Mouse (Mus musculus) CH12F3 (cell line): ENCODE measurements around the gene Zbtb25.

Experiments used
- in situ Hi-C: fragments of 300-500 bp; cut with MboI; formaldehyde crosslinking; loops from 2 replicates; pipeline ENCODE4 v1.14.3; 2020; ENCODE audit warnings: low sequenced_read_pairs

Gene Zbtb25

DNA sequence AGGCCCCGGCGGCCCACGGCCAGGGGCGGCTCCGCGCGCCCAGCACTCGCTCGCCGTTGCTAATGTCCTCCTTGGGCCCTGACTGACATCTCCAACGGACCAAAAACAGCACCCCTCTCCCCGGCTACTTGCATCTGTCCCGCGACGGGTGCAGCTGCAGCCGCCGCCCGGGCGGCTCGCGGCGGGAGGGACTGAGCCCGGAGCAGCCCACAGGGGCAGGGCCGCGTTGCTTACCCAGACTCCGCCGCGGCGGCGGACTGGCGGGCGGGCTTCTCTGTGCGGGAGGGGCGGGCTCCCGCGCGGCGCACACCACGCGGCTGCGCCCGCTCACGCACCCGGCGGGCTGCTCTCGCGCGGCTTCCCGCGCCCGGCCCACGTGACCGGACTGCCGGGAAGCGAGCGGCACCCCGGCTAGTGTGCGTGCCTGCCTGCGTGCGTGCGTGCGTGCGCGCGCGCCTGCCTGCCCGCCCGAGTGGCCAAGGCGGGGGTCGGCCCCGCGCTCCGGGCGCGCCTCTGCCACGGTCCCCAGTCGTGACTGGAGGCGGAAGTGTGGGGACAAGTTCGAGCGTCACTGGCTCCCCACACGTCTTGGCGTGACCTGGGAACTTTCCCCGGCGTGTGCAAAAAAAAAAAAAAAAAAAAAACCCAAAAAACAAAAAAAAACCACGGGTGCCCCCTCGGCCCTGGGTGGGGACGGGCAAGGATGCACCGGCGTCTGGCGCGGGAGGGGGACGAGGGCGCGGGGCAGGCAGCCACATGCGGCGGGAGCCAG, at the start of gene Zbtb25:
Gene Zbtb25 (minus strand): TSS at position 397 of the 772 bp plus-strand sequence.
- in situ Hi-C loops: no loop called here

DNA sequence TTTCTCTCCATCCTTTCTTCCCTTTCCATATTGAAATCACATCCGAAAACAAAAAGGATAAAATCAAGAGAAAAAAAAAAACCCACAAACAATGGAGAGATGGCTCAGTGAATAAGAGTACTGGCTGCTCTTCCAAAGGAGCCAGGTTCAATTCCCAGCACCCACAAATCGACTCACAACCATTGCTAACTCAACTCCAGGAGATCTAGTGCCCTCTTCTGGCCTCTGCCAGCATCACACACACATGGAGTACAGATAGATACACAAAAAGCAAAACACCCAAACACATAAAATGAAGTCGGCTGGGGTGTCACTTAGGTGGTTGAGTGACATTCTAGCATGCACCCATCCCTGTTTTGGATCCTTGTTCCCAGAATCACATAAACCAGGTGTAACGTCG, 48.9 kb upstream of the Zbtb25 start:
- in situ Hi-C loops: no loop called here

DNA sequence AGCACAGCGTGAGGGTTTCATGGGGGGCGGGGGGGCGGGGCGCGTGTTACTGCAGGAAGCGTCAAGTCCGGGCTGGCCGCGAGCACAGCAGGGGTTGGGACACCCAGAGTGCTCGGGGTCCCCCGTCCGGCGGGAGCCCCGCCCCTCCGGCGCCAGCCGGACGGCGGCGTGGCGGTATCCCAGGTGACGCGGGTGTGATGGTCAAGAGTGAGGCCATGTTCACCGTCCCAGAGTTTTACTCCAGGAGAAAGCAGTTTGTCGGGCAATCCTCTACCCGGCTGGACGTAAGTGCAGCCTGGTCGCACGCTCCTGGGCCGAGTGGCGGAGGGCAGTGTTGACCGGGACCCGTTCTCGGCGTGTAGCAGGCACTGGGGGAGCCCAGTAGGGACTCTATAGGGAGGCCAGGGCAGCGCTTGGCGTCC, 48.0 kb upstream of the Zbtb25 start, which contains the start of gene Ppp1r36:
Gene Ppp1r36 (plus strand): TSS at position 106 of the 422 bp plus-strand sequence.
- in situ Hi-C loops: no loop called here

DNA sequence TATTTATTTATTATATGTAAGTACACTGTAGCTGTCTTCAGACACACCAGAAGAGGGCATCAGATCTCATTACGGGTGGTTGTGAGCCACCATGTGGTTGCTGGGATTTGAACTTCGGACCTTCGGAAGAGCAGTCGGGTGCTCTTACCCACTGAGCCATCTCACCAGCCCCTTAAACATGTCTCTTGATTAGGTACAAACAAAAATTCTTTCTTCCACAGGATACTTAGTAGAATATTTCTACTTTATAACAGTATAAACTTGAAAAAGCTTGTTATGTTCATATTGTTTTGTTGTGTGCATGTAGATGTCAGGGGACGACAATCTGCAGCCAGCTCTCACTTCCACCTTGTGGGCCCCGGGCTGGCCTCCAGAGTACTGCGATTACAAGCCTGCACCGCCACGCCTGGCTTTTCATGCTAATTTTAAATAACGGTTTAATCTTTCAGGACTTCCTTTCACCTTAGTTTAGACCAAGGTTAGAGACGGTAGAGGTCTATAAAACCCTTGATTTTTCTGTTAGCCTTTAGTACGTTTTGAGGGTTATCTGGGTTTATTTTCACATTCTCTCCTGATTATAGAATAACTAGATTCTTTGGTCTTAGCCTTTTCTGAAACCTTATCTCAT, 46.1 kb upstream of the Zbtb25 start:
- in situ Hi-C loops: no loop called here

DNA sequence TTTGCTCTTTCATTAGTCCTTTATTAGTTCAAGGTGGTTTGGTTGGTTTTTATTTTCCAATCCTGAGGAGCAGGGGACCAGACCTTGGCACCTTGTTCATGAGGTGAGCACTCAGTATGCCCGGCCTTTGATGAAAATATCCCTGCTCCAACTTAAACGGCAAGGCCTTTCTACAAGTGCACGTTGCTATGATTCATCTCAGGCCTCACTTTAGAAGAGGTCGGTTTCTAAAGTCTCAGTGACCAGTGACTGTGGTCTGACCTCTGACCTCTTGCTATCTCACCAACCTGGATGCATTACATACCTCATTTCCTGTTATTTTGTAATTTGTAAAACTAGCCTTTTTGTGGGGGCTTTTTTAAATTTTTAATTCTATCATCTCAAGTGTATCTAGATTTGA, 39.8 kb upstream of the Zbtb25 start:
- in situ Hi-C loops: no loop called here

DNA sequence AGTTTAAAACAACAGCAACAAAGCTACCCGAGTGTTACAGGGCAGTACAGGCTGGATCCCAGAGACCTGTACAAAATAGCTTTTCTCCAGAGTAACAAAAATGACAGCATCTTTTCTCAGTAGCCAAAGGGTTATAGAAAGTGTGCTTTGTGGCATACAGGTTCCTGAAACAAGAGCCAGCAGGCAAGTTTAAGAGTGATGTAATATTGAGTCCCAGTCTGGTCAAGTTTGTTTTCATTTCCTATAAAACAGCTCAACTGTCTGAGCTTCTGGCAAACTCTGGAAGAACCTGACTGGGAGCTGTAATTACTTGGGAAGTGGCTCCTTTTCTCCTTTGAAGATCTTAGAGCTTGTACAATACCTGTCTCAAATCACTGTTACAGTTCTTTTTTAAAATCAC, 37.8 kb upstream of the Zbtb25 start:
- in situ Hi-C loops: no loop called here

DNA sequence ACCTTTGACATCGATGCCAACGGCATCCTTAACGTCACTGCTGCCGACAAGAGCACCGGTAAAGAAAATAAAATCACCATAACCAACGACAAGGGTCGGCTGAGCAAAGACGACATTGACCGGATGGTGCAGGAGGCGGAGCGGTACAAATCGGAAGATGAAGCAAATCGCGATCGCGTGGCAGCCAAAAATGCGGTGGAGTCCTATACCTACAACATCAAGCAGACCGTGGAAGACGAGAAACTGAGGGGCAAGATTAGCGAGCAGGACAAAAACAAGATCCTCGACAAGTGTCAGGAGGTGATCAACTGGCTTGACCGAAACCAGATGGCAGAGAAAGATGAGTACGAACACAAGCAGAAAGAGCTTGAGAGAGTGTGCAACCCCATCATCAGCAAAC, 36.6 kb upstream of the Zbtb25 start:
- in situ Hi-C loops: no loop called here

DNA sequence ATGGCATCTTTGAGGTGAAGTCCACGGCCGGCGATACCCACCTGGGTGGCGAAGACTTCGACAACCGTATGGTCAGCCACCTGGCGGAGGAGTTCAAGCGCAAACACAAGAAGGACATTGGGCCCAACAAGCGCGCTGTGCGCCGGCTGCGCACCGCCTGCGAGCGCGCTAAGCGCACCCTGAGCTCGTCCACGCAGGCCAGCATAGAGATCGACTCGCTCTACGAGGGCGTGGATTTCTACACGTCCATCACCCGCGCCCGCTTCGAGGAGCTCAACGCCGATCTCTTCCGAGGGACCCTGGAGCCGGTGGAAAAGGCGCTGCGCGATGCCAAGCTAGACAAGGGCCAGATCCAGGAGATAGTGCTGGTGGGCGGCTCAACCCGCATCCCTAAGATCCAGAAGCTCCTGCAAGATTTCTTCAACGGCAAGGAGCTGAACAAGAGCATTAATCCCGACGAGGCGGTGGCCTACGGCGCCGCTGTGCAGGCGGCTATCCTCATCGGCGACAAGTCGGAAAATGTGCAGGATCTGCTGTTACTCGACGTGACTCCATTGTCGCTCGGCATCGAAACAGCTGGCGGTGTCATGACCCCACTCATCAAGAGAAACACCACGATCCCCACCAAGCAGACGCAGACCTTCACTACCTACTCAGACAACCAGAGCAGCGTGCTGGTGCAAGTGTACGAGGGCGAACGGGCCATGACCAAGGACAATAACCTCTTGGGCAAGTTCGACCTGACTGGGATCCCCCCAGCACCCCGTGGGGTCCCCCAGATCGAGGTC, 36.0 kb upstream of the Zbtb25 start:
- in situ Hi-C loops: no loop called here

DNA sequence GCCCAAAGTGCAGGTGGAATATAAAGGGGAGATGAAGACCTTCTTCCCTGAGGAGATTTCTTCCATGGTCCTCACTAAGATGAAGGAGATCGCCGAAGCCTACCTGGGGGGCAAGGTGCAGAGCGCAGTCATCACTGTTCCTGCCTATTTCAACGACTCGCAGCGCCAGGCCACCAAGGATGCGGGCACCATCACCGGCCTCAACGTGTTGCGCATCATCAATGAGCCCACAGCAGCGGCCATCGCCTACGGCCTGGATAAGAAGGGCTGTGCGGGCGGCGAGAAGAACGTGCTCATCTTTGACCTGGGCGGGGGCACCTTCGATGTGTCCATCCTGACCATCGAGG, 35.4 kb upstream of the Zbtb25 start:
- in situ Hi-C loops: no loop called here

DNA sequence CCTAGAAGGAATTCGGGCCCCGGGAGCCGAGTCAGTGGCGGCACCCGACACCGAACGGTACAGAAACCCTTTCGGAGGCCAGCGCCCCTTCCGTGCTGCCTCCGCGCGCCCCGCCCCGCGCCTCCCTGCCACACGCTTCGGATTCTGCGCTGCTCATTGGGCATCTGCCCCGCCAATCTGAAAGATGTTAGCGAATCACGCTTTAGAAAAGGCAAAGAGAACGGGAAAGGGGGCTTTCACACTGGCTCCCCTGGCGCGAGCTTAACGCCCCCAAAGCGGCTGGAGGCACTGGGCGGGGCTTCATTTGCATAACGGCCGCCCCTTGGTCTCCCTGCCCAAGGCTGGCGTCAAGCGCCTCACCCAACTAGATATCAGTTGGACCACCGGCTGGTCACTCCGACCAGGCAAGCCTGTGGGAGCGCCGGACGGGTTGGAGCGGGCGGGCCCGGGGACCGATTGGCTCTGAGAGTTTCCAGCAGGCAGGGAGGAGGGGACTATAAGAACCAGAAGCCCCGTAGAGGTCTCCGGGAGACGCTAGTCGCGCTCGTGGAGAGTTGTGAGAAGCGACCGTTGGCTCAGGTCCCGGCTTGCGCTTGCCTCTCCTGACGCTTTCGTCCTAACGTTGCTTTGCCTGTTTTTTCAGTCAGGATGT, 34.6 kb upstream of the Zbtb25 start, which contains the start of gene Hspa2:
Gene Hspa2 (plus strand): TSS at position 291 of the 652 bp plus-strand sequence.
- in situ Hi-C loops: no loop called here

DNA sequence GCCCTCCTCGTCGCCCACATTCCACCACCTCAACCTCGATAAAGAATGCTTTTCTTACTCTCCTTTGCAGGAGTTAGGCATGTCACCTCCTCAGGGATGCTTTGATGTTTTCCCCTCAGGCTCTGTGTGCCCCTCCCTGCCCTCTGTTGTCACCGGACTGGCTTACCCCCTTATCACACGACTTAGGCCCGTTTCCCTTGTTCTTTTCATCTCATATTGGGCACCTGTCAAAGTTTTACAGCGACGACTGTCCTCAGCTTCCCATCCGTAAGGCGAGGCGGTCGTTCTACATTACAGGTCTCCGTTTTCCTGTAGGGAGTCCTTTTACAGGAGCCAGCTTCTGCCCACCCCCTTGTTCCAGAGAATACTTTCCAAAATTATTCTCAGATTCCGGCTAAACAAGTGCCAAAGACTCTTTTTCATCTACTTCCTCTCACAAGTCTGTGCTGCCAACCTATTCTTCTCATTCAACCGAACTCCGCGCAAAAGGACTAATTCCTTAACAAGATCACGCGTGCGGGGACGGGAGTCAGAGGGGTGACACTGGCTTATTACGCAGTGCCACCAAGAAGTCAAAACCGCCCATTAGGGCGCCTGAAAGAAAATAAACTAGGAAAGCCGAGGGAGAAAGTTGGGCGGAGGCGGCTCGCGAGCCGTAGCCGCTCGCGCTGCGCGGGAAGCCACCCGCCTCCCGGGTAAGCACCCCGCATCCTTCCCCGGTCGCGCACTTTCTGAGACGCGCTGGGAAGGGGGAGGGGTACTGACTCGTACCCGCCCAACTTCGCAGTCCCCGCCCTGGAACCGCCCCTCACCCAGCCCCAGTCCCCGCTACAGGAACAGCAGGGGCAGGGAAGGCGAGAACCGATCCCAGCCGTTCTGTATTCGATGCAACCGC, 33.8 kb upstream of the Zbtb25 start:
- in situ Hi-C loops: no loop called here

DNA sequence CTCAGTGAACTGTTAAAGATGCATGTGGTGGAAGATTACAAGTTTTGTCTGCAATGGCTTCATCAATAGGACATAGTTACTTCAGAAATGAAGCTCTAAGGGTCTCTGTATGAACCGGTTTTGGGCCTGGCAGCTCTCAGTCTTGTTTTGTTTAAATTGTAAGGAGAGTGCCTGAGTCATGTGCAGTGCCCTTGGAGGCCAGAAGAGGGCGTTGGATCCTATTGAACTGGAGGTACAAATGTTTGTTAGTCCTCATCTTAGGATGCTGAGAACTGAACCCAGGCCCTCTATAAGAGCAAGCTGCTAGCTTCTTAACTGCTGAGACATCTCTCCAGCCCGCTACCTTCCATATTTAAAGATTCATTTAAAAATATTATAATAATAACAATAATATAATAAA, 32.3 kb upstream of the Zbtb25 start:
- in situ Hi-C loops: no loop called here

DNA sequence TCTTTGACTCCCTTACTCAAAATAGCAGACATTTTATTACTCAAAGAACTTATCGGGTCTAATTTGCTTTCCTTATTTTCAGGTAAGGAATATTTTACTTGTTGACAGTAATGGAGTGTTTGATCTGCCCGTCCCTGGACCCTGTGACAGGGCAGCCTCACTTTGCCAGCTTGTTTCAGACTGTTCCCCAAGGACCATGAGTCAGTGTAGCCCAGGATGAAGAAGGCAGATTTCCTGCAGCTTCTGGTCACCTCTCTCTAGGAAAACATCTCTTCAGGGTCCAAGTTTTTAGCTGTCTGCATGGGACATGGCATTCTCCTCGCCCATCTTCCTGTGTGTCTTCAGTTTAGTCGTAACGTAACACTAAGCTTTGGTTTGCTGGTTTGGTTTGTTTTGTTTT, 27.9 kb upstream of the Zbtb25 start:
- in situ Hi-C loops: no loop called here

DNA sequence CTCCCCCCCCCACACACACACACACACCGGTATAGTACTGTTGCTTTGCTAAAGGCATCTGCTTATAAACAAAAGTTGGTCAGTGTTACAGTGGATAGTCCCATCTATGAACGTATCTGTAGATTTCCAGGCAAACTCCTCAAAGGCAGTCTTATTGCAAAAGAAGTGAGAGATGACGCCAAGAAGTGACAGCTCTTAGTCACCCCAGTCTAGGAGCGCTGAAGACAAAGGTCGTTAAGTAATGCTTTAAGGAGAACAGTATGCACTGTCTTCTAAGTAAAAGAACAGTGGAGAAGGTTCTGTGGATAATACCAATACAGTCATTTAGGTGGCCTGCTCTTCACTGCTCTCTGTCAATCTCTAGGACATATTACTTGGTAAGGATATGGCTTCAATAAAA, 23.6 kb upstream of the Zbtb25 start:
- in situ Hi-C loops: no loop called here

DNA sequence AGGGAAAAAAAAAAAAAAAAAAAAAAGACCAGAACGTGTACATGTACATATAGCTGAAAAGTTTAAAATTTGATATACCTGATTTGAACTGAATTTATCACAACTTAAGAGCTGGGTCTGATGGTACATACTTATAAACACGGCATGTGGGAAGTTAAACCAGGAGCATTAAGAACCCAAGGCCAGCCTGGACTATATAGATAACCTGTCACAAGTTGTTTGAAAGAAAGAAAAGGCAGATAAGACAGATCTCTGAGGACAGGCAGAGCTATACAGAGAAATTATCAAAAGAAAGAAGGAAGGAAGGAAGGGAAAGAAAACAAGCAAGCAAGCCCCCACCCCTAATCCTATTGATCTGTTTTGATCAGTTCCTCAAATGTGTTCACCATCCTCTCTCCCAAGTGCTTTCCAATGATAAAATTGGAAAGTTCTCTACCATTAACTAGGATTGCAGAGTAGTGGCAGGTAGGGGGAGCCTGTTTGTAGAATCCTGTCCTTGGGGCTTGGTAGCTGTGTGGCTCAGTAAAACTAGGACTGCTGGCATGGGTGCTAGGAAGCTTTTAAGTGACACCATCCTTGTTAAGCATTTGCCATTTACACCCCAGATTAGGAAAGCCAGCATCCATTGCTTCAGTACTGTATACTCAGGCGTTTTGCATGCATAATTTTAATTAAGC, 22.3 kb upstream of the Zbtb25 start:
- in situ Hi-C loops: no loop called here

DNA sequence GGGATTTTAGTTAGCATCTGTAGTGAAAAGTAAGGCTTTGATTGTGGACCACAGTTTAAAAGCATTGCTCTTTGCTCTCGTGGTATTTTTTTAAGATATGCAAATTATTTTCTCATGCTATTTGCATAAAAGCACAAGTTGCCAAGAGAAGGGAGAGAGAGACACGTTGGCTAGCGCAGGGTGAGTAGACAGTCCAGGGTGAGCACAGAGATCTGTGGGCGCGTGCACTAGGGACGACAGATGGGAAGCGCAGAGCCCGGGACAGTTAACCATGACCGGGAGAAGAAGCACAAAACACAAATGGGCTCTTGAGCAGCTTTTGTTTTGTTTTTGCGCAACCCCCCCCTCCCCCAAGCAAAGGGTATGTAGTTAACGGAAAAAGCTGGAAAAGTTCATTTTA, 19.4 kb upstream of the Zbtb25 start:
- in situ Hi-C loops: no loop called here

DNA sequence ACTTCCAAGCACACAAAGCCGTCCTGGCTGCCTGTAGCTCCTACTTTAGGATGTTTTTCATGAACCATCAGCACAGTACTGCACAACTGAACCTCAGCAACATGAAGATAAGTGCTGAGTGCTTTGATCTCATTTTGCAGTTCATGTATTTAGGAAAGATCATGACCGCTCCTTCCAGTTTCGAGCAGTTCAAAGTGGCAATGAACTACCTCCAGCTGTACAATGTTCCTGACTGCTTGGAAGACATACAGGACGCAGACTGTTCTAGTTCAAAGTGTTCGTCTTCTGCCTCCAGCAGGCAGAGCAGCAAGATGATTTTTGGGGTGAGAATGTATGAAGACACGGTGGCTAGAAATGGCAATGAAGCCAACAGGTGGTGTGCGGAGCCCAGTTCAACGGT, 15.9 kb upstream of the Zbtb25 start:
- in situ Hi-C loops: no loop called here

DNA sequence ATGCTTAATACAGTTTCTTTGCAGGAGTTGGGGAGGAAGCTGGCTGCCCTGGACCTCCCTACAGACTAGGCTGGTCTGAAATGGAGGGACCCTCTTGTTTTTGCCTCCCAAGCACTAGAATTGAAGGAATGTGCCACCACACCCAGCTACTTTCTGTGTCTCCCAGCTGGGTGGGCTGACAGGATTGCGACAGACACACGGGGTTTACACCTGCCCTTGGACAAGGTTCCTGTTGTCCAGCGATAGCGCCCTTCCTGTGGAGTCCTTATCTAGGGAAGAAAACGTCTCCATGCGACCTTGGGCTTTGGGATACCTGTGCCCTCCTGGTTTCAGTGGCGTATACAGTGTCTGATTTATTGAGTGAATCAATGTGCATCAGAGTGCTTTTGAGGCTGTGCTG, 10.7 kb upstream of the Zbtb25 start:
- in situ Hi-C loops: no loop called here

DNA sequence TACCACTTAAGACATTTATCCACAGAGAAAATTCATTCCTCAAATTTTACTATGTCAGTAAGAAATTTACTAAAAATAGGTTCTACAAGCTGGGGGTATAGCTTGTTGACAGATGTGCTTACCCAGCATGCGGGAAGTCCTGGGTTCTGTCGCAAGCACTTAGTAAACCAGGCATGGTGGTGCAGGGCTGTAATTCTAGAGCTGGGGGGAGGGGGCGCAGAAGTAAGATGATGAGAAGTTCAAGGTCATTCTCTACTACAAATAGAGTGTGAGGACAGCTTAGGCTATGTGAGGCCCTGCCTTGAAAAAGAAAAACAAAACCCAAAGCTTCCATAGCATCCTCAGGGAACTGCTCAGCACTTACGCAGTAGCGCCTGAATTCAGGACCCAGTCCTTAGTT, 9.2 kb upstream of the Zbtb25 start:
- in situ Hi-C loops: no loop called here

DNA sequence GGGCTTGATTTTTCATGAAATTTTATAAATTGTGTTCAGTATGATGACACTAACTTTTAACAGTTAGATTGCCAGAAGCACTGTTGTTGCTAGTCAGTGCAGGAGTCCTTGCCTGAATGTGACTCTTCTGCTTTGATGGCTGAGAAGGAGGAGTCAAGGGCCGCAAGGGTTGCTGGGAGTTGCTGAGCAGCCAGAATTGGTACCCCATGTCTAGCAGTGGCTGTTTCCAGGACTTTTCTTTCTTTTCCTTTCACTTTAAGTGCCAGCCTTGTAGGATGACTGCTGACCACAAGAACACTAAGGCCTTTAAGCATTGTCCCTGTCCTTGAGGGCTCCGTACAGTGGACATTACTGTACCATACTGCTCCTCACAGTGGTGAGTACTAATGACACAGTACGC, 8.3 kb upstream of the Zbtb25 start:
- in situ Hi-C loops: no loop called here
